Mouse (Mus musculus): ENCODE data around the gene Cdkn2d.

GRCm38 (mm10) chr9:21243826-21244427 lies 47.3 kb downstream of the Cdkn2d start:
- TF ChIP-seq POLR2A (IDR thresholded peaks at IDR 0.05; ENCODE audit: low read depth, low read length) (no peak), CTCF (conservative IDR thresholded peaks at IDR 0.05; ENCODE audit: insufficient read depth, insufficient read length, low read depth, low read length) (no peak)

Measured in kidney, adult 2 months (tissue).